Comparison of ENCODE assay signal across 50 mouse cellular contexts in the genomic region with DNA sequence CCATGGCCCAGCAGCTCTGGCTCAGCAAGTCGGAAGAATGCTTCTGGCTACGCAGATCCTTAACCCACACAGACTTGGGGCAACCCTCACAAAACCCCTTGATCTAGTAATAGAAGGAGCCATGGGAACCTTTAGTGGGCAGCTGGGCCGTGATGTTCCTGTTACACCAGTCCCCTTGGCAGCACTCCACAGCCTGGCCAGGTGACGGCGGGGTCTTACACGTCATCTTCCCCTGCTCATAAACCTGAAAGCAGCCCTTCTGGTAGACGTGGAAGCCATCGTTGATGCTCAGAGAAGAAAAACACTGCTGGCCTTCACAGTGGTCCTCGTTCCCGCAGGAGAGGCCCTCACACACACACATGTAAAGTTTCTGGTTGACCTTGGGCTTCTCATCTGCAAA. TPM values are rescaled to one million over a fixed set of nuclear protein-coding genes. Genes with fewer than 3 reads are reported as not detected.
"Had no signal": no experiment of that assay in that cellular context is flagged by ENCODE, and none has a peak within 500 bp of the region (broad histone marks: within the 10 kb centered on the region; RNA-seq: fewer than 3 reads in every experiment).

No protein-coding gene starts in this region.

- H3K4me3 ChIP-seq: heart, embryonic 10.5 days; heart, embryonic 12.5 days; heart, embryonic 13.5 days; heart, embryonic 15.5 days; hindbrain, embryonic 10.5 days; hindbrain, embryonic 12.5 days; hindbrain, embryonic 13.5 days; hindbrain, embryonic 15.5 days; intestine, embryonic 15.5 days; kidney, embryonic 15.5 days; layer of hippocampus, adult 2 months had no signal

- H3K9ac ChIP-seq: heart, embryonic 12.5 days; heart, embryonic 13.5 days; heart, embryonic 15.5 days; hindbrain, embryonic 12.5 days; hindbrain, embryonic 13.5 days; hindbrain, embryonic 14.5 days; hindbrain, embryonic 15.5 days; intestine, embryonic 15.5 days; kidney, embryonic 15.5 days had no signal

- H3K4me2 ChIP-seq: heart, embryonic 11.5 days; heart, embryonic 12.5 days; heart, embryonic 13.5 days; heart, embryonic 15.5 days; hindbrain, embryonic 12.5 days; hindbrain, embryonic 13.5 days; hindbrain, embryonic 14.5 days; hindbrain, embryonic 15.5 days; intestine, embryonic 15.5 days; kidney, embryonic 15.5 days had no signal

- H3K27me3 ChIP-seq: heart, embryonic 12.5 days; heart, embryonic 13.5 days; heart, embryonic 15.5 days; hindbrain, embryonic 12.5 days; hindbrain, embryonic 13.5 days; hindbrain, embryonic 15.5 days; intestine, embryonic 15.5 days; kidney, embryonic 15.5 days had no signal

- H3K36me3 ChIP-seq: hindbrain, embryonic 12.5 days; intestine, embryonic 15.5 days had no signal

- ATAC-seq: hindbrain, embryonic 16.5 days; hindbrain, postnatal 0 days; inflammation-experienced regulatory T-cells, adult 6 months; intestine, embryonic 15.5 days; intestine, embryonic 16.5 days; intestine, postnatal 0 days had no signal

- DNase-seq: heart, postnatal 10 days; heart, postnatal 14 days; heart, postnatal 36 days; heart, postnatal 4 days; kidney, adult 11 months; kidney, adult 18-20 months; kidney, adult 2 months; kidney, adult 8-10 months; kidney, adult 9 months; kidney, postnatal 10 days; kidney, postnatal 14 days; kidney, postnatal 25 days; kidney, postnatal 36 days; kidney, postnatal 4 days; layer of hippocampus, adult 9-11 months; layer of hippocampus, postnatal 36 days had no signal

- H3K27ac ChIP-seq: heart, embryonic 10.5 days; heart, embryonic 13.5 days; heart, embryonic 15.5 days; hindbrain, embryonic 10.5 days; hindbrain, embryonic 12.5 days; hindbrain, embryonic 13.5 days; hindbrain, embryonic 14.5 days; hindbrain, embryonic 15.5 days; hindbrain, postnatal 0 days; intestine, embryonic 15.5 days; kidney, embryonic 15.5 days; kidney, postnatal 0 days; layer of hippocampus, adult 2 months had no signal

- H3K9me3 ChIP-seq: heart, embryonic 10.5 days; heart, embryonic 12.5 days; heart, embryonic 13.5 days; heart, embryonic 15.5 days; hindbrain, embryonic 10.5 days; hindbrain, embryonic 12.5 days; hindbrain, embryonic 13.5 days; hindbrain, embryonic 15.5 days; intestine, embryonic 15.5 days; kidney, embryonic 15.5 days had no signal

RNA-seq across cellular contexts. Expression of a gene that starts 9.6 kb away (rescaled TPM):
- total RNA-seq: heart, postnatal 10 days; heart, postnatal 14 days; heart, postnatal 36 days; heart, postnatal 4 days; hematopoietic stem cell, adult 5-6 weeks; hindbrain, postnatal 0 days; layer of hippocampus, adult 18-20 months; layer of hippocampus, adult 2 months; layer of hippocampus, adult 8-10 months; layer of hippocampus, postnatal 10 days; layer of hippocampus, postnatal 14 days; layer of hippocampus, postnatal 25 days; layer of hippocampus, postnatal 36 days; left cerebral cortex, adult 18-20 months had no signal
- polyA plus RNA-seq: heart, embryonic 10.5 days; heart, embryonic 11.5 days; heart, embryonic 12.5 days; heart, embryonic 14.5 days; heart, embryonic 15.5 days; heart, embryonic 16.5 days; heart, postnatal 0 days; hindbrain, embryonic 10.5 days; hindbrain, embryonic 11.5 days; hindbrain, embryonic 12.5 days; hindbrain, embryonic 13.5 days; hindbrain, embryonic 14.5 days; hindbrain, embryonic 15.5 days; hindbrain, embryonic 16.5 days; hindbrain, postnatal 0 days; inflammation-experienced regulatory T-cells, adult 6 months; intestine, embryonic 14.5 days; intestine, embryonic 15.5 days; intestine, postnatal 0 days; kidney, adult 2 months; kidney, embryonic 14.5 days; kidney, embryonic 15.5 days; kidney, embryonic 16.5 days; kidney, postnatal 0 days; large intestine, adult 2 months had no signal
